Mouse (Mus musculus): Measurements from ENCODE around the gene Ece1.

- no peak for TF ChIP-seq USF1 (IDR thresholded peaks at IDR 0.05; ENCODE audit: low read depth, low read length)
- no peak for TF ChIP-seq MYC (IDR thresholded peaks at IDR 0.05; ENCODE audit: low read depth, low read length)
- no peak for TF ChIP-seq EP300 (IDR thresholded peaks at IDR 0.05; ENCODE audit: low read depth in 1 of 2, low read length in 2 of 2)
- no peak for TF ChIP-seq KAT2A (conservative IDR thresholded peaks at IDR 0.05; ENCODE audit: low read depth, low read length)
- TF ChIP-seq GATA1 (IDR thresholded peaks at IDR 0.05; ENCODE audit: low read depth, low read length), result no peak
- TF ChIP-seq CTCF (IDR thresholded peaks at IDR 0.05 in 2 of 3, conservative IDR thresholded peaks at IDR 0.05 in 1 of 3; ENCODE audit: control insufficient read depth in 1 of 3, insufficient read depth in 1 of 3, low read depth in 2 of 3, low read length in 3 of 3, poor library complexity in 1 of 3, severe bottlenecking in 1 of 3), result no peak
- TF ChIP-seq HCFC1 (IDR thresholded peaks at IDR 0.05; ENCODE audit: low read depth, low read length), result no peak
- no peak for TF ChIP-seq POLR2A (IDR thresholded peaks at IDR 0.05; ENCODE audit: control insufficient read depth in 1 of 2, insufficient read depth in 1 of 2, low read depth in 1 of 2, low read length in 2 of 2, poor library complexity in 1 of 2)
- no peak for TF ChIP-seq RCOR1 (IDR thresholded peaks at IDR 0.05; ENCODE audit: low read depth, low read length)
- no peak for TF ChIP-seq CHD1 (IDR thresholded peaks at IDR 0.05; ENCODE audit: low read depth, low read length)
- TF ChIP-seq TBP (IDR thresholded peaks at IDR 0.05; ENCODE audit: low read depth, low read length), result no peak
- TF ChIP-seq SIN3A (IDR thresholded peaks at IDR 0.05; ENCODE audit: low read length), result no peak
Observed at GRCm38 (mm10) chr4:137919116-137919515, 57.1 kb downstream of the Ece1 start.
